Mouse (Mus musculus) adrenal gland (tissue): ENCODE results near the gene Cfap74.

Experiments
- intact Hi-C: fragments of 180-260 bp; cut with DNase I; formaldehyde crosslinking; loops from one replicate; pipeline ENCODE4 v1.15.1; 2025
- long read RNA-seq, 2 experiments: library from polyadenylated mRNA; unstranded; transcript quantifications; one replicate each; pipeline ENCODE4 v2.0.0; 2020; ENCODE audit warnings: borderline replicate concordance in 1 of 2; ENCODE audit not compliant: insufficient replicate concordance in 1 of 2

Cfap74 gene
- long read RNA-seq, experiment 1, partial matches to known transcripts: 1 of 2 reads
- long read RNA-seq, experiment 1, other reads (novel, unspliced or antisense): 1 of 2 reads
- long read RNA-seq, experiment 2, partial matches to known transcripts: 2 of 3 reads
- long read RNA-seq, experiment 2, other reads (novel, unspliced or antisense): 1 of 3 reads

DNA sequence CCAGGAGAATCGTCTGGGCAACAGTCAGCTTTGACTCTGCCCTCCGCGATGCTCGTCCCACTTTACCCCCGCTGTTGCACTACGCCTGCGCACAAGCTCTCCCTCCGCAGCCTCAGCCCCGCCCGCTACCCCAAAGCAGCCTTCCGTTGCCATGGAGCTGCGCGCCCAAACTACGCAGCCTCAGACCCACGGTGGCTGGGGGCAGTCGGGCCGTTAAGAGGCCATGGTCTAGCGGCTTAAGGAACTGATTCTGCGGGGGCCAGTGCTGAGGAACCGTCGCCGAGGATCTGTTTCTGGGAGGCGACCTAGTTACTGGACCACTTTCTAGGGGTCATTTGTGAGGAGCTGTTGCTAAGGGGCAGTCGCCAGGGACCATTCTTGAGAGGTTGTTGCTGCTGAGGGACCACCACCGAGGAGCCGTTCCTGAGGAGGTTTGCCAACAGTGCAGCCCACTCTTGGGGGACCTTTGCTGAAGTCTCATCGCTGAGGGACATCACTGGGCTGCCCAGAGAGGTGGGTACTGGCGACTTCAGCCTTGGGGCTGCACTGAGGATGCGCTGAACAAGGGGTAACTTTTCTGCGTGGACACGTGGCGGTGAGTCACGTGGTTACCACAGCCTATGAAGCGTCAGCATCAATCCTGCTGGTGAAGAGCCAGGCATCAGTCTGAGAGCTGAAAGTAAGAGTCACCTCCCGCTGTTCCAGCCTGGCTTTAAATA is at the start of gene Cfap74:
TSS of gene Cfap74 (plus strand) at position 133 of the 719 bp plus-strand sequence.
- intact Hi-C loops: loop anchor here (2.0 kb wide), 1 partner anchor 40 kb away; no protein-coding TSS in a partner anchor

DNA sequence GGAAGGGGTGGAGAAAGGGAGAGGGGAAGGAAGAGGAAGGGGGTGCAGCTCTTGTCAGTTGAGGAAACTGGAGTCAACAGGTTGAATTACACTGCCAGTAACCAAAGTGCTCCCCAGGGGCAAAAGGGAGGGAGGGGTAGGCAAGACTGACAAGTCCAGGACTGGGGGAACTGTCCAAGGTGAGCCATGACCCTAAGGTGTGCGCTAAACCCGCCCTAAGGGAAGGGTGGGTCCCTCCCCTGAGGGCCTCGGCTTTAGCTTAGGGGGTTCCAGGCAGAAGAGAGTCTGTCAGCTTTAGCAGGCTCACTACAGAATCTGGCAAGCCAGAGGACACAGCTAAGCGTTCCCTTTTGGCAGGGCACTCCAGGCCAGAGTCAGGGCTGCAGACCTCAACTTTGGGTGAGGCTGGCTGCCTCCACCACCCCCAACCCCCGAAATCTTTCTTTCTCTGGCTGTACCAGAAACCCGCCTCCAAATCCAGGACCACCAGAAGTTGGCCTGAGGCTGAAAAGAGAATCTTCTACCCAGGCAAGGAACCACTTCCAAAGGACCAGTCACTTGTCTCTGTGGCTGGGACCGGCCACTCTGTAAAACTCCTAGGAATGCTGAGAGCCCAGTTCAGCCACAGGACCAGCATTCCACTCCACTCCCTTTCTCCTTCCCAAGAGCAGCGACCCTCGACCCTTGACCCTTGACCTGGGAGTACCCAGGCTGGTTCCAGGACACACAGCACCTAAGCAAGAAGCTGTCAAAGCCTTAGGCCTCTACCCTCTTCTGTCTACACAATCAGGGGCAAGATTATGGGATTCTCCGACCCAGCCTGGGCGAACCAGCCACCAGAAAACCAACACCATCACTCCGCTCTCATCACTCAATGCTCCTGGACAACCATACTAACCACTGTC is 49.2 kb upstream of the Cfap74 start:
- intact Hi-C loops: no loop called here

DNA sequence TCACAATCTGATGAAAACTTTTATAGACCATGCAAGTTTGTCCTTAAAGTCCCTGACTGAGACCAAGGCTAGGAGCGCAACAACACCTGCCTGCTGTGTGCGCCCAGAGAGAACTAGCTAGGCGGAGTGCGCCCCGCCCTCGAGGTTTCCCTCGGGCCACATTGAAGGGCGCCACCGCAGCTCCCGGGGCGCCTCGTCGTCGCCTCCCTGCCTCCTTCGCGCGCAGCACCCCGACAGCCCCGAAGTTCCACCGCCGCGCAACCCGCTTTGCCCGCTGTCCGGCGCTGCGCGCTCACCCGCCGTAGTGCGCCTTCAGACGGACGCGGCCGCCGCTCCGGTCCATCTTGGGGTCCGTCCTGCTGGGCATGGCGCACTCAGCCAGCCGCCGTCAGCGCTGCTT is 48.1 kb upstream of the Cfap74 start:
- intact Hi-C loops: no loop called here

GRCm38 (mm10) chr4:155361303-155361791 is 47.6 kb upstream of the Cfap74 start, which contains the start of gene Prkcz:
TSS of gene Prkcz (minus strand) at chr4:155361361.
- intact Hi-C loops: no loop called here

DNA sequence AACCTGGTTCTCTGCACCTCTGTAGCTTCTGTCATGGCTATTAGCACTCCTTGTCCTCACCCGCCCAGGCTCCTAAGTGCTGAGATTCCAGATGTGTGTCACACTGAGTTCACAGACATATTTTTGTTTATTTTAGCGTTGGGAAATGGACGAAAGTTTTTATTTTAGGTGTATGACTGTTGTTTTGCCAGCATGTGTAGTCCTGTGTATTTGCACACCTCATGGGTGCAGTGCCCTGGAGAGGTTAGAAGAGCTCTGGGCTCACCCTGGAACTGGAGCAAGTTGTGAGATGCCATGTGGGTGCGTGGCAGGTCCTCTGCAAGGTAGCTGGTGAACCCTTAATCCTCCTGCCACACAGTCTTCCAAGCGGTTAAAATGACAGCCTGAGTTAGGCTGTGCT is 46.5 kb upstream of the Cfap74 start:
- intact Hi-C loops: no loop called here

DNA sequence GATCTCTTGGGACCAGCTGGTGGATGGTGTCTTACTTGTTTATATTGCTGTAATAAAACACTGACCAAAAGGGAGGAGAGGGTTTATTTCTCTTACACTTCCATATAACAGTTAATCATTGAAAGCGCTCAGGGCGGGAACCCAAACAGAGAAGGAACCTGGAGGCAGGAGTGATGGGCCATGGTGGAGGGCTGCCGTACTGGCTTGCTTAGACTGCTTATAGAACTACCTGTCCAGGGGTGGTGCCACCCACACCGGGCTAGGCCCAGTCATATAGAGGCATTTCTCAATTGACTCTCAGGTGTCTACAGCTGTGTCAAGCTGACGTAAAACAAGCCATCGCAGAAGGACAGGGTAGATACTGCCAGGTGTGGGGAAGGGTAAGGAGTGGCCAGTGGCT is 42.2 kb upstream of the Cfap74 start:
- intact Hi-C loops: no loop called here

DNA sequence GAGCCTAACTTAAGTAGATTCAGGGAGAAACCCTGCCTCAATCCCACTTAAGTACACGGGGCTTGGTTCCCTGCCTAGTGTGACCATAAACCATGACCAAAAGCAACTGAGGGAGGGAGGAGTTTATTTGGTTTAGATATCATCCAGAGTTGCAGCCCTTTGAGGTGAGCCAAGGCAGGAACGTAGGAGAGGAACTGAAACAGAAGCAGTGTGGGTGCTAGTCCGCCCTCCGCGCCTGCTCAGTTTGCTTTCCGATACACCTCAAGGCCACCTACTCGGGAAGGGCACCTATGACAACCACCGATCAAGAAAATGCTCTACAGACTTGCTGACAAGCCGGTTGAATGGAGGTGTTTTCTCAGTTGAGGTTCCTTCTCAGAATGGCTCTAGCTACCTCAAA is 41.3 kb upstream of the Cfap74 start:
- intact Hi-C loops: loop anchor here (2.0 kb wide), 1 partner anchor 41 kb away; the partner anchor contains the start of gene Cfap74

GRCm38 (mm10) chr4:155368684-155369083 is 40.3 kb upstream of the Cfap74 start:
- intact Hi-C loops: loop anchor here (2.0 kb wide), 1 partner anchor 40 kb away; the partner anchor contains the start of gene Cfap74

- intact Hi-C loops: no loop called here
These were observed 38.0 kb upstream of the Cfap74 start for GRCm38 (mm10) chr4:155370737-155371715.

- intact Hi-C loops: no loop called here
These were observed 36.9 kb upstream of the Cfap74 start for GRCm38 (mm10) chr4:155371797-155372735.

GRCm38 (mm10) chr4:155381974-155382373 is 27.0 kb upstream of the Cfap74 start:
- intact Hi-C loops: no loop called here

- intact Hi-C loops: no loop called here
These were observed 26.2 kb upstream of the Cfap74 start for GRCm38 (mm10) chr4:155382752-155383151.

- intact Hi-C loops: no loop called here
These were observed 25.7 kb upstream of the Cfap74 start for GRCm38 (mm10) chr4:155383326-155383725.

DNA sequence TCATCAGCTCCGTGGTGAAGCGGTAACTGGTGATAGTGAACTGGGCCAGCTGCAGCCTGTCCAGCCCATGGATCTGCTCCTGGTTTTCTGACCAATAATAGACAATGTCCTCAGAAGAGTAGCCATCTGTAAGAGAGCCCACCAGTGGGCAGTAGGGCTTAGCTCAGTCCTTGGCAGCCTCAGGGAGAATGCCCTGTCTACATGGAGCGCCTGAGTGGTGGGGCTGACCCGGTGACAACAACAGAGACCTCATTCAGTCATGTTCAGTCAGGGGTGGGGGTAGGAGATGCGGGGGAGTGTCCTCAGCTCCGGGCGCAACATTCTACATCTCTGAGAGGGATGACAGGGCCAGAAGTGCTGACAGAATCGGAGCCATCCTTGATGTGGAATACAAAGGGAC is 21.8 kb upstream of the Cfap74 start:
- intact Hi-C loops: no loop called here

GRCm38 (mm10) chr4:155395471-155395870 is 13.5 kb upstream of the Cfap74 start:
- intact Hi-C loops: no loop called here

- intact Hi-C loops: no loop called here
These were observed 12.2 kb upstream of the Cfap74 start for GRCm38 (mm10) chr4:155396751-155397150.

- intact Hi-C loops: no loop called here
These were observed 11.3 kb upstream of the Cfap74 start, which contains the start of gene Gabrd for GRCm38 (mm10) chr4:155397511-155398221. TSS of gene Gabrd (minus strand) at chr4:155398112.

DNA sequence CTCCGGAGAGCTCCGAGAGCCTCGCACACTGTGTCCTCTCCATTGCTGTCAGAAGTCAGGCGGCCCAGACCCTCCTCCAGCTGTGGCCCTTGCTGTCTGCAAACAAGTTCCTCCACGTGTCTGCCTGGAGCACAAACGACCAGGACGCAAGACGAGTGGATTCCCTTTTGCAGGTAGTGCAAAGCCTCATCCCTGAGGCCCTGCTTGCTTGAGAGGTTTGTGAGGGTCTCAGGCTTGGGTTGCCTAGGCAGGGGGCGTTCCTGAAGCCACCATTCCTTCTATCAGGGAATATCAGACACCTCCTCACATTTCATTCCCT is 10.8 kb upstream of the Cfap74 start:
- intact Hi-C loops: no loop called here

- intact Hi-C loops: no loop called here
These were observed 7.9 kb upstream of the Cfap74 start for GRCm38 (mm10) chr4:155401121-155401520.
